Comparison of ENCODE assay signal across 17 mouse cellular contexts in genomic region chr3:103196320-103196823, GRCm38 (mm10). TPM values are rescaled to one million over a fixed set of nuclear protein-coding genes. Genes with fewer than 3 reads are reported as not detected.
A peak's percentile ranks its signal among the peaks of the same experiment; 100 is the strongest.
DNase-seq lines count a peak whose midpoint lies in the region; ATAC-seq and TF ChIP-seq lines count a peak whose summit lies in the region.
"Had no signal": no experiment of that assay in that cellular context is flagged by ENCODE, and none has a peak within 500 bp of the region (broad histone marks: within the 10 kb centered on the region; RNA-seq: fewer than 3 reads in every experiment).

No protein-coding gene starts in this region.

- H3K9me3 ChIP-seq in hindbrain, postnatal 0 days (ENCODE audit: low read length), result no peaks in the 10 kb centered on the region
- H3K9me3 ChIP-seq: limb, embryonic 10.5 days; lung, embryonic 15.5 days had no signal

- H3K36me3 ChIP-seq in heart, adult 2 months (ENCODE audit: control insufficient read depth, insufficient read depth, low read length), result no peaks in the 10 kb centered on the region
- no peaks in the 10 kb centered on the region for H3K36me3 ChIP-seq in hindbrain, postnatal 0 days (ENCODE audit: insufficient read depth, low read length)
- H3K36me3 ChIP-seq: embryonic facial prominence, embryonic 10.5 days; heart, embryonic 15.5 days; hindbrain, embryonic 13.5 days; limb, embryonic 10.5 days; lung, embryonic 15.5 days had no signal

- no peak overlapping the region for H3K4me3 ChIP-seq in heart, adult 2 months
- H3K4me3 ChIP-seq in hindbrain, postnatal 0 days (ENCODE audit: low read length), result no peak overlapping the region
- H3K4me3 ChIP-seq: embryonic facial prominence, embryonic 10.5 days; heart, embryonic 15.5 days; hindbrain, embryonic 13.5 days; limb, embryonic 10.5 days; lung, embryonic 15.5 days had no signal

- H3K4me1 ChIP-seq in heart, adult 2 months (ENCODE audit: control insufficient read depth, insufficient read depth, low read length), result no peaks in the 10 kb centered on the region
- H3K4me1 ChIP-seq in hindbrain, postnatal 0 days (ENCODE audit: insufficient read depth, low read length), result no peaks in the 10 kb centered on the region
- H3K4me1 ChIP-seq: heart, embryonic 15.5 days; hindbrain, embryonic 13.5 days; lung, embryonic 15.5 days had no signal

- no peaks in the 10 kb centered on the region for H3K27me3 ChIP-seq in heart, adult 2 months (ENCODE audit: control insufficient read depth, insufficient read depth, low read length)
- no peaks in the 10 kb centered on the region for H3K27me3 ChIP-seq in hindbrain, postnatal 0 days (ENCODE audit: insufficient read depth, low read length)
- H3K27me3 ChIP-seq: heart, embryonic 15.5 days; hindbrain, embryonic 13.5 days; lung, embryonic 15.5 days had no signal

- peak; percentile 84 for ATAC-seq in common myeloid progenitor, adult 5-6 weeks (replicated peaks; ENCODE audit: low read depth, poor library complexity, severe bottlenecking)
- ATAC-seq in megakaryocyte-erythroid progenitor cell, adult 5-6 weeks (replicated peaks; ENCODE audit: low FRiP score, low TSS enrichment, poor library complexity, severe bottlenecking), result peak; percentile 83
- ATAC-seq in hindbrain, postnatal 0 days, result no peak

- TF ChIP-seq EP300 in heart, adult 2 months (IDR thresholded peaks at IDR 0.05; ENCODE audit: insufficient read depth, low read depth, low read length), result no peak

- no peak overlapping the region for H3K27ac ChIP-seq in heart, adult 2 months
- no peak overlapping the region for H3K27ac ChIP-seq in hindbrain, postnatal 0 days
- H3K27ac ChIP-seq: embryonic facial prominence, embryonic 10.5 days; heart, embryonic 15.5 days; hindbrain, embryonic 13.5 days; limb, embryonic 10.5 days; lung, embryonic 15.5 days had no signal

- intact Hi-C loops in heart, adult 2 months (cut with DNase I), result no loop called here

- TF ChIP-seq POLR2A in heart, adult 2 months (IDR thresholded peaks at IDR 0.05; ENCODE audit: insufficient read depth, low read depth, low read length), result no peak

- DNase-seq in heart, adult 11 months, result peak; percentile 65
- DNase-seq in heart, adult 2 months, result no peak
- DNase-seq in liver, result peak; percentile 78
- no peak for DNase-seq in hindbrain, postnatal 0 days (ENCODE audit: low spot score)
- DNase-seq in adrenal gland, postnatal 4 days (ENCODE audit: low spot score in 2 of 2), result no peak
- DNase-seq in spleen, adult 12 weeks (ENCODE audit: low spot score), result no peak
- DNase-seq: cerebellum, postnatal 10 days; kidney, adult 8-10 months; right cerebral cortex, postnatal 4 days; thymus, postnatal 14 days had no signal

- no peaks in the 10 kb centered on the region for H3K79me2 ChIP-seq in heart, adult 2 months (replicated peaks; ENCODE audit: control insufficient read depth, insufficient read depth, low read length)

- no peak overlapping the region for H3K9ac ChIP-seq in heart, adult 2 months (ENCODE audit: low read depth, low read length)
- no peak overlapping the region for H3K9ac ChIP-seq in hindbrain, postnatal 0 days (replicated peaks; ENCODE audit: low read length)
- H3K9ac ChIP-seq: heart, embryonic 15.5 days; hindbrain, embryonic 13.5 days; lung, embryonic 15.5 days had no signal

- TF ChIP-seq CTCF in heart, adult 2 months (IDR thresholded peaks at IDR 0.05), result no peak
- TF ChIP-seq CTCF in hindbrain, postnatal 0 days (IDR thresholded peaks at IDR 0.05; ENCODE audit: low read depth), result no peak

- 45% methylated on average over 7 of the region's 7 CpGs for WGBS in heart, adult 2 months
- 89% methylated on average over 7 of the region's 7 CpGs for WGBS in hindbrain, postnatal 0 days

- H3K4me2 ChIP-seq in hindbrain, postnatal 0 days (ENCODE audit: low read depth, low read length), result no peak overlapping the region
- H3K4me2 ChIP-seq: heart, embryonic 15.5 days; hindbrain, embryonic 13.5 days; lung, embryonic 15.5 days had no signal

RNA-seq across cellular contexts. Expression of gene Bcas2, which starts 24.9 kb away (rescaled TPM):
- total RNA-seq in heart, adult 2 months (2021), result 10 to 100 TPM; 47.8 to 51.1 TPM
- polyA plus RNA-seq in heart, adult 2 months (2012; rRNA removed), result 20.4 and 35.6 TPM in 2 replicates
- 173 and 237 TPM in 2 replicates for total RNA-seq in common myeloid progenitor, adult 5-6 weeks (2017)
- 134 and 143 TPM in 2 replicates for total RNA-seq in megakaryocyte-erythroid progenitor cell, adult 5-6 weeks (2014; fragmentation: Nextera tagmentation)
- total RNA-seq in megakaryocyte-erythroid progenitor cell, adult 5-6 weeks (2017), result 260 and 277 TPM in 2 replicates
- 54.6 and 60.7 TPM in 2 replicates for total RNA-seq in hindbrain, postnatal 0 days (2014; rRNA removed)
- polyA plus RNA-seq in hindbrain, postnatal 0 days (2015; fragmentation: Nextera tagmentation; extraction: Ambion mirVana), result 204 and 220 TPM in 2 replicates
- 10 to 100 TPM; 66.8 to 75.5 TPM for total RNA-seq in adrenal gland, postnatal 4 days (2021)

Comparison
In these comparisons a context has a peak if more than half of its experiments do, and no peak if none do; other contexts are left out.
1. DNase-seq: peak in heart, adult 11 months (single experiment) and liver (single experiment); none in heart, adult 2 months (0 of 2), hindbrain, postnatal 0 days (single experiment), adrenal gland, postnatal 4 days (0 of 2) and spleen, adult 12 weeks (single experiment).